Mouse (Mus musculus): ENCODE data around the gene Gpi1.

- no peak for TF ChIP-seq CTCF (IDR thresholded peaks at IDR 0.05; ENCODE audit: insufficient read depth, low read depth, low read length)
- no peak for TF ChIP-seq POLR2A (IDR thresholded peaks at IDR 0.05; ENCODE audit: insufficient read depth, low read depth, low read length)
Observed at GRCm38 (mm10) chr7:34198346-34198745, 31.8 kb downstream of the Gpi1 start.

All from olfactory bulb, adult 2 months (tissue).